Mouse (Mus musculus): ENCODE data around the gene Dis3l2. TPM values are rescaled to one million over a fixed set of nuclear protein-coding genes. Genes with fewer than 3 reads are reported as not detected.

The Dis3l2 gene
- polyA plus RNA-seq, 1 experiment from 2014 or later: 27.5 TPM

DNA sequence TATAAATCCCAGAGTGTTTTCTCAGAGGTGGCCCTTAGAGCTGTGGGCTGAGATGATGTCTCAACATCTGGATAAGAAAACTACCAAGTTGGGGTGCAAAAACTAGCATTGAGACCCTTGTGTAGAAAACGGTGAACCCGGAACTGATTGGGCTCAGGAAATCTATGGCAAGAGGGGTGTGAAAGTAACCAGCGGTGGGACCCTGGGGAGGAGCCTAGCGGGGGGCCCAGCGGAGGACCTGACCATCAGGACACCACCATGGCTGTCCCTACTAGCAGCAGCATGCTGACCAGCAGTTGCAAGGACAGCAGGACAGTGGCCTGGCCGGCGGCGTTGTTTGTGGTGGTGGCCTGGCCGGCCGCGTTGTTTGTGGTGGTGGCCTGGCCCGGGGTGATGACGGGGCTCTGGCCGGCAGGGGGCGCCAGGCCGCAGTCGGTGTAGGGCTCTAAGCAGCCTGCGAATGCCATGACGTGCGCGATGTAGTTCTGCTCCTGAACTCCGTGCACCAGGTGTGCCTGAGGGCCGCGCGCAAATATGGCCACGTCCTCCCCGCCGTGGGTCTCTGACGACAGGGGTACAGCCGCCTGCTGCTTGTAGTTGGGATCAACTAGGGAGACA lies 394.9 kb downstream of the Dis3l2 start:
- Histone ChIP-seq H3K4me3 (no peak overlapping the region), H3K36me3 (no peaks in the 10 kb centered on the region), H3K9me3 (no peaks in the 10 kb centered on the region), H3K9ac (no peak overlapping the region), H3K27me3 (peaks cover 6% of the 10 kb centered on the region; the same call in 1 of the 2 replicates), H3K4me1 (no peaks in the 10 kb centered on the region), H3K4me2 (peak overlapping the region; percentile 28), H3K27ac (no peak overlapping the region)
- WGBS: 15% methylated on average over 30 of the region's 30 CpGs
- peak; percentile 42; the same call in 1 of the 2 replicates for ATAC-seq (ENCODE audit: borderline replicate concordance, extremely low read depth, low FRiP score, low TSS enrichment)

Other genes starting within 250 kb of the Dis3l2 start
- gene Ptma, start 177.1 kb upstream of the Dis3l2 start, polyA plus RNA-seq (2015; fragmentation: Nextera tagmentation; extraction: Ambion mirVana): 2,819 and 2,940 TPM in 2 replicates
- gene Pde6d, start 121.2 kb upstream of the Dis3l2 start, polyA plus RNA-seq (2015; fragmentation: Nextera tagmentation; extraction: Ambion mirVana): 64.0 and 64.4 TPM in 2 replicates
- gene Cops7b, start 120.9 kb upstream of the Dis3l2 start, polyA plus RNA-seq (2015; fragmentation: Nextera tagmentation; extraction: Ambion mirVana): 36.0 and 37.8 TPM in 2 replicates
- 0.52 and 0.72 TPM in 2 replicates for gene Nppc, start 33.2 kb upstream of the Dis3l2 start, polyA plus RNA-seq (2015; fragmentation: Nextera tagmentation; extraction: Ambion mirVana)

Measured in lung, embryonic 15.5 days (tissue).